In the genomic region with DNA sequence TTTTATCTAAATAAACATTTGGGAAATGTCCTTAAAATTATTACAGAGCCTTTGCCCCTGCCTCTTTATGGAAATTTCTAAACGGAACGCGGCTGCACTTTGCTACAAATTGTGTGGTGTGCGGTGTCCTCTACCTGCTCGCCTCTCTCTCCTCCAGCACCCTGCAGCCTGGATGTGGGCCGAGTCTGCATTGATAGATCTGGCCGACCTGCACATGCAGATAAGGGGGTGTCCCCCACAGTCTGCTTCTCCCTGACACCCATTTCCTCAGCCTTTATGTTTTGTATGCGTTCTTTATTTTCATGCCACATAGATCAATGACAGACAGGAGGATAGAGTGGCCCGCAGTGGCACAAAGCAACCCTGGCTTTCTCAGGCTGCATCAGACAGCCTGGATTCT, we compare ENCODE assay signal across 19 mouse cellular contexts.
"Had no signal": no experiment of that assay in that cellular context is flagged by ENCODE, and none has a peak within 500 bp of the region (broad histone marks: within the 10 kb centered on the region; RNA-seq: fewer than 3 reads in every experiment).

No protein-coding gene starts in this region.

- H3K4me2 ChIP-seq: limb, embryonic 13.5 days; liver, embryonic 12.5 days; liver, embryonic 15.5 days; lung, embryonic 15.5 days; midbrain, embryonic 13.5 days; neural tube, embryonic 13.5 days had no signal

- H3K9me3 ChIP-seq: limb, embryonic 10.5 days; limb, embryonic 13.5 days; liver, embryonic 12.5 days; liver, embryonic 15.5 days; lung, embryonic 15.5 days; megakaryocyte, embryonic 14.5 days; midbrain, embryonic 10.5 days; midbrain, embryonic 13.5 days; neural tube, embryonic 13.5 days had no signal

- H3K4me1 ChIP-seq: limb, embryonic 13.5 days; liver, embryonic 12.5 days; liver, embryonic 15.5 days; neural tube, embryonic 13.5 days had no signal

- H3K36me3 ChIP-seq: limb, embryonic 10.5 days; limb, embryonic 13.5 days; liver, embryonic 12.5 days; liver, embryonic 15.5 days; lung, embryonic 15.5 days; midbrain, embryonic 10.5 days; midbrain, embryonic 13.5 days; neural tube, embryonic 13.5 days had no signal

- H3K27me3 ChIP-seq: limb, embryonic 13.5 days; liver, embryonic 12.5 days; liver, embryonic 15.5 days; lung, embryonic 15.5 days; midbrain, embryonic 13.5 days; neural tube, embryonic 13.5 days had no signal

- H3K27ac ChIP-seq: limb, embryonic 10.5 days; limb, embryonic 13.5 days; liver, embryonic 12.5 days; liver, embryonic 15.5 days; lung, embryonic 15.5 days; midbrain, embryonic 10.5 days; midbrain, embryonic 13.5 days; neural tube, embryonic 13.5 days had no signal

- H3K4me3 ChIP-seq: limb, embryonic 10.5 days; limb, embryonic 13.5 days; liver, embryonic 12.5 days; liver, embryonic 15.5 days; lung, embryonic 15.5 days; megakaryocyte, embryonic 14.5 days; midbrain, embryonic 10.5 days; midbrain, embryonic 13.5 days; myocyte; neural tube, embryonic 13.5 days had no signal

- ATAC-seq: liver, embryonic 12.5 days; midbrain, embryonic 13.5 days; midbrain, embryonic 16.5 days had no signal

- H3K9ac ChIP-seq: limb, embryonic 13.5 days; liver, embryonic 12.5 days; liver, embryonic 15.5 days; lung, embryonic 15.5 days; midbrain, embryonic 13.5 days; neural tube, embryonic 13.5 days had no signal

- DNase-seq: kidney, postnatal 14 days; kidney, postnatal 4 days; liver; lung, adult 18-20 months; lung, postnatal 10 days; lung, postnatal 36 days; thymus, adult 18-20 months; thymus, postnatal 36 days had no signal
